Mouse (Mus musculus) embryonic fibroblast, embryonic 13.5 days (primary cell): Measurements from ENCODE around the gene Cyp8b1.

Source experiments
- CTCF ChIP-seq: IDR thresholded peaks from 2 replicates; pipeline ENCODE4 v1.5.1; 2011; ENCODE audit warnings: mild to moderate bottlenecking, control low read depth, low read length, moderate library complexity, borderline replicate concordance; ENCODE audit not compliant: insufficient read depth
- POLR2A ChIP-seq: IDR thresholded peaks from 2 replicates; pipeline ENCODE4 v1.6.1; 2011; ENCODE audit warnings: low read depth, mild to moderate bottlenecking, control low read depth, low read length, moderate library complexity

- TF ChIP-seq CTCF (no peak), POLR2A (no peak)
These were observed 20.6 kb downstream of the Cyp8b1 start for GRCm38 (mm10) chr9:121895392-121895993.
